Mouse (Mus musculus) ES-Bruce4 (cell line): ENCODE results near the gene Hoxa1.

Experiments
- CTCF ChIP-seq: IDR thresholded peaks from one replicate; pipeline ENCODE4 v1.8.1; 2011; ENCODE audit warnings: low read depth, low read length
- EP300 ChIP-seq: IDR thresholded peaks from 2 replicates; pipeline ENCODE4 v1.6.1; 2011; ENCODE audit warnings: low read depth, low read length; ENCODE audit not compliant: insufficient read depth
- POLR2A ChIP-seq: IDR thresholded peaks from one replicate; pipeline ENCODE4 v1.8.1; 2011; ENCODE audit warnings: low read length; ENCODE audit not compliant: insufficient read depth

GRCm38 (mm10) chr6:52168191-52169055 is 10.3 kb upstream of the Hoxa1 start:
- TF ChIP-seq CTCF (no peak), EP300 (no peak), POLR2A (no peak)
